Mouse (Mus musculus) small intestine, adult 2 months (tissue): ENCODE data around the gene Vps45.

ENCODE experiments used
- CTCF ChIP-seq: fragments of 200-500 bp; IDR thresholded peaks from 2 replicates; pipeline ENCODE4 v1.5.1; 2012; ENCODE audit warnings: low read depth, mild to moderate bottlenecking, control low read depth, inconsistent platforms, low read length, moderate library complexity, mixed read lengths; ENCODE audit not compliant: insufficient replicate concordance, insufficient read length; ENCODE audit errors: extremely low read depth
- POLR2A ChIP-seq: fragments of 200-500 bp; IDR thresholded peaks from 2 replicates; pipeline ENCODE4 v1.6.1; 2012; ENCODE audit warnings: low read depth, mild to moderate bottlenecking, control low read depth, inconsistent platforms, low read length, moderate library complexity

DNA sequence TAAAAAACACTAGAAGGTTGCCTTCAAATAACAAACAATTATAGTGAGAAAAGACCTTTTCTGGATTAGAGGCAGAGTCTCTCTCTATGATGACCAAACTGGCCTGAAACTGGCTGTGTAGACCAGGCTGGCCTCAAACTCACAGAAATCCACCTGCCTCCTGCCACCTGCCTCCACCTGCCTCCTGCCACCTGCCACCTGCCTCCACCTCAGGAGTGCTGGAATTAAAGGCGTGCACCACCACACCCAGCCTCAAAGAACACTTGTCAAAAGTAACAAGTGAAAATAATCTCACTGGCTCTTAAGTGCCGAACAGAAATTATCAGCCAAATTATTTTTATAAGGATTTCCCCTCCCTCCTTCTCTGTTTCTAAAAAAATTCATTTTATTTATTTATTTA, 42.6 kb downstream of the Vps45 start:
- TF ChIP-seq CTCF = no peak
- no peak for TF ChIP-seq POLR2A
